Mouse (Mus musculus) neural tube, embryonic 11.5 days (tissue): ENCODE measurements around the gene Hoxd9. TPM values are rescaled to one million over a fixed set of nuclear protein-coding genes. Genes with fewer than 3 reads are reported as not detected.

Experiments used
- ATAC-seq: fragments of 200-750 bp; cut with Nextera tagmentation; 2 replicates; pipeline ENCODE4 v1.8.0; 2017; ENCODE audit warnings: moderate number of reproducible peaks, mild to moderate bottlenecking, moderate TSS enrichment, moderate library complexity; ENCODE audit not compliant: insufficient read depth, low FRiP score, low TSS enrichment
- DNase-seq: peaks from one replicate; pipeline ENCODE4 v3.0.0-alpha.2; 2015; ENCODE audit warnings: low spot score
- H3K27ac ChIP-seq: fragments of 300-500 bp; sonication (generic); 2 replicates; pipeline ENCODE4 v1.5.1; 2014; ENCODE audit warnings: low read depth, mild to moderate bottlenecking, low read length
- H3K27me3 ChIP-seq: fragments of 300-500 bp; sonication (generic); 2 replicates; pipeline ENCODE4 v1.6.1; 2014; ENCODE audit warnings: mild to moderate bottlenecking, low read length, mixed read lengths; ENCODE audit not compliant: control insufficient read depth, insufficient read depth
- H3K36me3 ChIP-seq: fragments of 300-500 bp; sonication (generic); 2 replicates; pipeline ENCODE4 v1.6.1; 2014; ENCODE audit warnings: mild to moderate bottlenecking, low read length, moderate library complexity, mixed read lengths; ENCODE audit not compliant: control insufficient read depth, insufficient read depth
- H3K4me1 ChIP-seq: fragments of 300-500 bp; sonication (generic); 2 replicates; pipeline ENCODE4 v1.6.1; 2014; ENCODE audit warnings: low read length, mixed read lengths; ENCODE audit not compliant: control insufficient read depth, insufficient read depth
- H3K4me2 ChIP-seq: fragments of 300-500 bp; sonication (generic); 2 replicates; pipeline ENCODE4 v1.6.1; 2014; ENCODE audit warnings: low read depth, mild to moderate bottlenecking, moderate library complexity
- H3K4me3 ChIP-seq: fragments of 300-500 bp; sonication (generic); 2 replicates; pipeline ENCODE4 v1.5.1; 2014; ENCODE audit warnings: low read depth, low read length
- H3K9ac ChIP-seq: fragments of 300-500 bp; sonication (generic); 2 replicates; pipeline ENCODE4 v1.6.1; 2014; ENCODE audit warnings: mild to moderate bottlenecking, low read length
- H3K9me3 ChIP-seq: fragments of 300-500 bp; sonication (generic); 2 replicates; pipeline ENCODE4 v1.6.1; 2016; ENCODE audit warnings: low read length; ENCODE audit not compliant: control insufficient read depth
- WGBS: fragments of 180-500 bp; shearing (Covaris S2); extraction: QIAGEN DNeasy Blood & Tissue Kit; methylation state at CpG from one replicate; pipeline ENCODE4 v1.1.7; 2014; 5-methylcytosine and 5-hydroxymethylcytosine counted together
- polyA plus RNA-seq: library from polyadenylated mRNA; unstranded; fragments of >200 nt; fragmentation: Nextera tagmentation; extraction: Ambion mirVana; gene quantifications from 2 replicates; pipeline ENCODE4 v1.2.1, GENCODE M21; 2014

Hoxd9 gene
- polyA plus RNA-seq, 1 experiment from 2014 or later, result 14.3 TPM

DNA sequence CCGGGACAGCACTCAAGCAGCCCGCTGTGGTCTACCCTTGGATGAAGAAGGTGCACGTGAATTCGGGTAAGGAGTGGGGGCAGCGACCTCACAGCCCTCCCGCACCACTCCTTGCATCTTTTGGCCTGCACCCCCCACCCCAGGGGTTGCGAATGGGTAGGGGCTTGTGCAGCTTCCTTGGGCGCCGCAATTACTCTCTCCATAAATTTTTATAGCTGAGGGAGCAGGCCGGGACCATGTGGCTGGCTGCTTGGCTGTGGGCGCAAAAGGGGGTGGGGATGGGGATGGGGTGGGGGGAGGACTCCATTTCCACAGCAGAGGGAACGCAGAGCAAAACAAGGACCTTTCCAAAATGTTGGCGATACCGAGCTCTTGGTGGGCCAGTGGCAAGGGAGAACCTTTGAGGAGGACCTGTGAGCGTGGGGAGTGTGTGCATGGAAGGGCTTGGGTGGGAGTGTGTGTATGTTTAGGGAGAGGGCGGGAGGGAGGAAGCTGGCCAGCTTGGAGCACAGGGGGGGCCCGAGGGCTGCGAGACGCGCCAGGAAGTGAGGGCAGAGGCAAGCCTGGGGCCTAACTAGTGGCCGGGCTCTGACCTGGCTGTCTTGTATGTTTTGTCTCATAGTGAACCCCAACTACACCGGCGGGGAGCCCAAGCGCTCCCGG, 30.2 kb downstream of the Hoxd9 start:
- H3K27me3 ChIP-seq, result no peaks in the 10 kb centered on the region
- H3K9ac ChIP-seq, result peak overlapping the region; percentile 95
- peak overlapping the region; percentile 99 for H3K27ac ChIP-seq
- WGBS, result under 1% methylated on average over 25 of the region's 25 CpGs
- DNase-seq (peak; percentile 70), ATAC-seq (no peak; the same call in 1 of the 2 replicates)
- no peaks in the 10 kb centered on the region for H3K9me3 ChIP-seq
- peaks cover 2% of the 10 kb centered on the region; the same call in 1 of the 2 replicates for H3K36me3 ChIP-seq
- peaks cover 62% of the 10 kb centered on the region for H3K4me1 ChIP-seq
- H3K4me3 ChIP-seq, result peak overlapping the region; percentile 66
- peak overlapping the region; percentile 89 for H3K4me2 ChIP-seq

DNA sequence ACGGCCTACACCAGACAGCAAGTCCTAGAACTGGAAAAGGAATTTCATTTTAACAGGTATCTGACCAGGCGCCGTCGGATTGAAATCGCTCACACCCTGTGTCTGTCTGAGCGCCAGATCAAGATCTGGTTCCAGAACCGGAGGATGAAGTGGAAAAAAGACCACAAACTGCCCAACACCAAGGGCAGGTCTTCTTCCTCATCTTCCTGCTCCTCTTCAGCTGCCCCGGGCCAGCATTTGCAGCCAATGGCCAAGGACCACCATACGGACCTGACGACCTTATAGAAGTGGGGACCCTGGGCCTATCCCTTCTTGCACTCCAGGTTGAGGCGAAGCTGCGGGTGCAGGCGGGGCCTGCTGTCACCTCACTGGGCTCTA, 30.8 kb downstream of the Hoxd9 start:
- Histone ChIP-seq H3K9me3 (no peaks in the 10 kb centered on the region), H3K4me2 (peak overlapping the region; percentile 89), H3K36me3 (peaks cover 2% of the 10 kb centered on the region; the same call in 1 of the 2 replicates), H3K27me3 (no peaks in the 10 kb centered on the region), H3K4me1 (peaks cover 60% of the 10 kb centered on the region), H3K27ac (peak overlapping the region; percentile 99), H3K4me3 (peak overlapping the region; percentile 66), H3K9ac (peak overlapping the region; percentile 95)
- ATAC-seq (no peak), DNase-seq (peak; percentile 63)
- 5% methylated on average over 13 of the region's 13 CpGs for WGBS

DNA sequence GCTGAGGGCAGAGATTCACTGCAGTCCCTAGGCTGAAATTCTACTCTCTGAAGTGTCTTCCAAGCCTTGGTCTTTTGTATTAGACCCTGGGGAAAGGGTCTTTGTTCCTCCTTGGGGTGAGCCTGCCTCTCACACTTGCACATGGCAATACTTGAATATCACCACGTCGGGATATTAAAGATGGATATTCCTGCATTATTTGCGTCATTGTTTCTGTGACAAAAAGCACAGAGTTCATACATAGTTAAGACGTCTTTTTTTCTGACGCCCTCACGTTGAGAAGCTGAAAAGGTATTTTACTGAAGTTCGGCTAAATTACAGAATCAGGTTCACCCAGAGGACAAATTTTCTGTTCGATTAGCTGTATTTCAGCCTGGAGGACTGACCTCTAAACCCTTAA, 32.8 kb downstream of the Hoxd9 start:
- DNase-seq (peak; percentile 56), ATAC-seq (no peak)
- H3K27me3 ChIP-seq, result no peaks in the 10 kb centered on the region
- H3K4me2 ChIP-seq, result peak overlapping the region; percentile 91
- H3K9ac ChIP-seq, result peak overlapping the region; percentile 95
- H3K4me3 ChIP-seq, result peak overlapping the region; percentile 48
- H3K27ac ChIP-seq, result peak overlapping the region; percentile 99
- H3K4me1 ChIP-seq, result peaks cover 63% of the 10 kb centered on the region
- WGBS, result under 1% methylated on average over 8 of the region's 8 CpGs
- H3K9me3 ChIP-seq, result no peaks in the 10 kb centered on the region
- H3K36me3 ChIP-seq, result peaks cover 2% of the 10 kb centered on the region; the same call in 1 of the 2 replicates

DNA sequence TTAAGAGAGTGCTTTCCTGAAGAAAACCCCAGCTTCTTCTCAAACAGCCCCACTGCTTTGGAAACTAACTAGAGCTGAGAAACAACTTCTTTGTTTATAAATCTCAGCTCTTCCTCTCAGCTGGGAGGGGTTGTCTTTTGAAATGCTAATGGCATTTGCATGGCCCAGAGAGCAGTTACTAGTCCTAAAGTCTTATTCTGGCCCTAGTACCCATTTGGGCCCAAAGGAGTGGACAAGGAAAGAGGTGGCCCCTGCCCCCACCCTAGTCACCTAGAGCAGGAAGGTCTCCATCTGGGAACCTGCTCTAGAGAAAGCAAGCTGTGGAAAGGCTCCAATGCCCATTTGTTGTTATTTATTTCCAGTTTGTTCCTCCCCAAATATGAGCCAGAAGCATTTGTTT, 33.5 kb downstream of the Hoxd9 start:
- Histone ChIP-seq H3K9me3 (no peaks in the 10 kb centered on the region), H3K36me3 (peaks cover 2% of the 10 kb centered on the region; the same call in 1 of the 2 replicates), H3K4me1 (peaks cover 66% of the 10 kb centered on the region), H3K9ac (peak overlapping the region; percentile 95), H3K4me3 (peak overlapping the region; percentile 48), H3K27me3 (no peaks in the 10 kb centered on the region), H3K27ac (peak overlapping the region; percentile 99), H3K4me2 (peak overlapping the region; percentile 91)
- ATAC-seq (no peak), DNase-seq (peak; percentile 64)

DNA sequence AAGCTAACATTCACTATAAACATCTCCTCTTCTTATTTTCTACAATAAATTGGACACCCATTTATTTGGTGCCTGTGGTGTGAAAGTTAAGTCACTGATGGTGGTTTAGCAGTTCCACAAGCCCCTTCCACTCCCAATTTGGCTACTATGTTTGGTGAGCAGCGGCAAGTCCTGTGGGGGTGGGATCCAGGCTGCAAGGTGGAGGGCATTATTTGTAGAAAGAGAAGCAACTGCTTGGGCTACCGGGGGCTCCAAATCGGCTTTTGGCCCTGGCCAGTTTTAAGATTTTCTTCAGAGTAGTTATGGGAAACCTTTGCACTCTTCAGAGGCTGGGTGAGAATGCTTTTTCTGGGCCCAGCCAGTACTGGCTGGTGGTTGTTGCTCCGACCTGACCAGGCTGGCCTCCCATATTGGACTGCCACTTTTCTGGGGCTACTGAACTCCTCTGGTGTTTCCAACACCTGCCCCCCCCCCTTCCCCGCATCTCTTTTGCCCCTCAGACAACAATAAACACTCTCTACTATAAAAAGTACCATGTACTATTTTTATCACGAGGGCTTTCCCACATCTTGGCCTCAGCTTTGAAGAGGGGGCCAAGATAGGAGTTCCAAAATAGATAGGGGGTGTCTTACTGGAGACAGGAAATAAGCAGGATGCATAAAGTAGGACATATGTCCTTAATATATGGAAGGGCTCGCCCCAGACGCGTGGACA, 34.4 kb downstream of the Hoxd9 start:
- WGBS, result 6% methylated on average over 9 of the region's 9 CpGs
- Histone ChIP-seq H3K4me1 (peaks cover 68% of the 10 kb centered on the region), H3K27ac (peak overlapping the region; percentile 99), H3K27me3 (no peaks in the 10 kb centered on the region), H3K9ac (peak overlapping the region; percentile 95), H3K9me3 (no peaks in the 10 kb centered on the region), H3K4me2 (peak overlapping the region; percentile 91), H3K36me3 (peaks cover 2% of the 10 kb centered on the region; the same call in 1 of the 2 replicates), H3K4me3 (peak overlapping the region; percentile 48)
- ATAC-seq (no peak), DNase-seq (peak; percentile 60)

DNA sequence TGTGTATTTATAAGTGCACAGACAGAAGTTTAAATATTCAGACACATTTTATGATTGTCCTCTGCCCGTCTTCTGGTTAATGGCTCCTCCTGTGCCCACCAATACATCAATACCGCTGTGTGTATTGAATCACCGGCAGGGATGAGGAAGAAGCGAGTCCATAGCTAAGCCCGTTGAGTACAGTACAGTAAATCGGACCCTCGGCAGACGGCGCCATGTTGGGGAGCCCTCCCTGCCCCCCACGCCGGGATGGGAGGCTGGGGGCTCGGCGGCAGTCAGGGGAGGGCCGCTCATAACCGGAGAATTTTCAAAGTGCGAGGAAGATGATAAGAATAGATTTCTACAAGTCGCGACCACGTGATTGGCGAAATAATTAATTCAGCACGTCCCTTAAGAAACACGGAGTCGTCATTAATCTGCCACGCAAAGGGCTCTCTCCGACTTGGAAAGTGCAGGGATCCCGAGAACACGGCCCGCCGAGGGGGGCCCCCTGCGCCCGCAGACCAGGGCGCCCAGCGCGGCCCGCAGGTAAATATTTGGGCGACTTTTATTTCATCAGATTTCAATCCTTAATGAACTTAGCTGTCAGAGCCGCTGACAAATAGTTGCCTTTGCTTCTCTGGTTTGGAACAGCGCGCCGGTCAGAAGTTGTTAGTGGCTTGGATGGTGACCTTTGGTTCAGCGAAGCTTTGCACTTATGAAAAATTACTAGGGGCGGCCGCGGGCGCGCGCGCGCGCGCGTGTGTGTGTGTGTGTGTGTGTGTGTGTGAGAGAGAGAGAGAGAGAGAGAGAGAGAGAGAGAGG, 35.2 kb downstream of the Hoxd9 start:
- Histone ChIP-seq H3K4me2 (peak overlapping the region; percentile 91), H3K9me3 (no peaks in the 10 kb centered on the region), H3K27ac (peak overlapping the region; percentile 99), H3K9ac (peak overlapping the region; percentile 95), H3K36me3 (peaks cover 2% of the 10 kb centered on the region; the same call in 1 of the 2 replicates), H3K4me1 (peaks cover 68% of the 10 kb centered on the region), H3K27me3 (no peaks in the 10 kb centered on the region), H3K4me3 (peak overlapping the region; percentile 48)
- DNase-seq, result peak; percentile 84
- no peak for ATAC-seq
- WGBS, result under 1% methylated on average over 52 of the region's 52 CpGs

DNA sequence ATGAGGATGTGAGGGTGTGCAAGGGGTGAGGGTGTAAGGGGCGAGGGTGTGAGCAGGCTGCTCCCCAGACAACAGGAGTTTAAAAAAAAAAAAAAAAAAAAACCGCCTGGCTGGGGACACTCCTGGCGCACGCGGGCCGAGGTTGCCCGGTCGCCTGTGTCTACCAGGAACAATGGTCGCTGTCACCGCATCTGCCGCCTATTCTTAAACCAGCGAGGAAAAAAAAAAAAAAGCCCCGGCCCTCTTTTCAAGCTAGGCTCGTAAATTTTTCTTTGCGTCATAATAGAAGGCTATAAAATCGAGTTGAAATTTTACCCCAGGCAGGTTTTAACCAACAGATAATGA, 35.8 kb downstream of the Hoxd9 start:
- ATAC-seq, result peak; percentile 53
- Histone ChIP-seq H3K27ac (peak overlapping the region; percentile 99), H3K36me3 (no peaks in the 10 kb centered on the region; the same call in 1 of the 2 replicates), H3K4me2 (peak overlapping the region; percentile 91), H3K4me3 (peak overlapping the region; percentile 48), H3K9me3 (no peaks in the 10 kb centered on the region), H3K27me3 (no peaks in the 10 kb centered on the region), H3K9ac (peak overlapping the region; percentile 95), H3K4me1 (peaks cover 73% of the 10 kb centered on the region)
- WGBS, result under 1% methylated on average over 16 of the region's 16 CpGs
- DNase-seq, result peak; percentile 83

DNA sequence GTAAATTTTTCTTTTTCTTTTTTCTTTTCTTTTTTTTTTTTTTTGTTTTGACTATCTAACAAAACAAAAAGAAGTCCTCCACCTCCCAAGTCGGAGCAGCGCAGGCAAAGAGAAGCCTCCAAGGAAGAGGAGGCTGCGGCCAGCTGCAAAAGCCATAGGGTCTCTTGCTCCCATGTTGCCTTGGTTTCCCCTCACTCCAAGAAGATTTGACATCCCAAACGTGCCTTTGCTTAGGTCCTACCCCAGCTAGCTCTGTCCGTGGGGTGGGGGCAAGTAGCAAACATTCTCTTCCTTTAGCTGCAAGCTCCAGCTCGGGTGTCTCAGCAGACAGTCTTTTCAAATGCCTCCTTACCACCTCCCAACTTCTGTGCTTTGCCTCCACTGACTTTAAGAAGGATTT, 36.2 kb downstream of the Hoxd9 start:
- H3K4me3 ChIP-seq, result peak overlapping the region; percentile 48
- H3K27ac ChIP-seq, result peak overlapping the region; percentile 99
- ATAC-seq (no peak), DNase-seq (peak; percentile 71)
- H3K4me1 ChIP-seq, result peaks cover 72% of the 10 kb centered on the region
- no peaks in the 10 kb centered on the region for H3K36me3 ChIP-seq
- WGBS, result under 1% methylated on average over 6 of the region's 6 CpGs
- H3K27me3 ChIP-seq, result no peaks in the 10 kb centered on the region
- peak overlapping the region; percentile 91 for H3K4me2 ChIP-seq
- H3K9me3 ChIP-seq, result no peaks in the 10 kb centered on the region
- H3K9ac ChIP-seq, result peak overlapping the region; percentile 95
